In genomic region chr1:88206843-88207479, GRCm38 (mm10) we compare ENCODE assay signal across 20 mouse cellular contexts. TPM values are rescaled to one million over a fixed set of nuclear protein-coding genes. Genes with fewer than 3 reads are reported as not detected.
DNase-seq lines count a peak whose midpoint lies in the region; ATAC-seq and TF ChIP-seq lines count a peak whose summit lies in the region.
"Had no signal": no experiment of that assay in that cellular context is flagged by ENCODE, and none has a peak within 500 bp of the region (broad histone marks: within the 10 kb centered on the region; RNA-seq: fewer than 3 reads in every experiment).

No protein-coding gene starts in this region.

- no peak overlapping the region for H3K4me2 ChIP-seq in intestine, embryonic 16.5 days (ENCODE audit: low read depth, low read length)
- peak overlapping the region; percentile 34 for H3K4me2 ChIP-seq in liver, postnatal 0 days (ENCODE audit: low read depth, low read length)
- H3K4me2 ChIP-seq: embryonic facial prominence, embryonic 15.5 days; lung, embryonic 14.5 days had no signal

- no peak for TF ChIP-seq CTCF in testis, adult 2 months (IDR thresholded peaks at IDR 0.05; ENCODE audit: control insufficient read depth, insufficient read depth, insufficient replicate concordance, low read depth, low read length)
- no peak for TF ChIP-seq CTCF in liver, postnatal 0 days (IDR thresholded peaks at IDR 0.05; ENCODE audit: low read depth)

- H3K9ac ChIP-seq in intestine, embryonic 16.5 days (ENCODE audit: low read depth, low read length): no peak overlapping the region
- H3K9ac ChIP-seq in liver, postnatal 0 days (replicated peaks): no peak overlapping the region
- H3K9ac ChIP-seq: embryonic facial prominence, embryonic 15.5 days; lung, embryonic 14.5 days had no signal

- H3K9me3 ChIP-seq in intestine, embryonic 16.5 days (ENCODE audit: control insufficient read depth, low read length): peaks cover 8% of the 10 kb centered on the region
- peaks cover 3% of the 10 kb centered on the region for H3K9me3 ChIP-seq in liver, postnatal 0 days (ENCODE audit: low read length)

- H3K36me3 ChIP-seq in testis, adult 2 months (ENCODE audit: control insufficient read depth, insufficient read depth, low read length): no peaks in the 10 kb centered on the region; the same call in none of the 2 replicates
- no peaks in the 10 kb centered on the region for H3K36me3 ChIP-seq in intestine, embryonic 16.5 days (ENCODE audit: control insufficient read depth, insufficient read depth, low read length)
- 0 out of 2 replicates have a peak, but pooled peaks cover 2% of the 10 kb centered on the region for H3K36me3 ChIP-seq in liver, postnatal 0 days (replicated peaks; ENCODE audit: insufficient read depth, low read length)
- H3K36me3 ChIP-seq: embryonic facial prominence, embryonic 15.5 days; G1E had no signal

- 67% methylated on average over 2 of the region's 2 CpGs for WGBS in intestine, embryonic 16.5 days
- 44% methylated on average over 2 of the region's 2 CpGs for WGBS in liver, postnatal 0 days (ENCODE audit: insufficient replicate concordance)

- no peaks in the 10 kb centered on the region for H3K27me3 ChIP-seq in testis, adult 2 months (ENCODE audit: control insufficient read depth, insufficient read depth, low read length)
- H3K27me3 ChIP-seq in intestine, embryonic 16.5 days (replicated peaks; ENCODE audit: control insufficient read depth, insufficient read depth, low read length): no peaks in the 10 kb centered on the region
- H3K27me3 ChIP-seq in liver, postnatal 0 days (ENCODE audit: insufficient read depth, low read length): no peaks in the 10 kb centered on the region
- H3K27me3 ChIP-seq: embryonic facial prominence, embryonic 15.5 days had no signal

- H3K4me1 ChIP-seq in testis, adult 2 months (ENCODE audit: control insufficient read depth, insufficient read depth, low read length): peaks cover 2% of the 10 kb centered on the region; the same call in 1 of the 2 replicates
- no peaks in the 10 kb centered on the region for H3K4me1 ChIP-seq in intestine, embryonic 16.5 days (ENCODE audit: control insufficient read depth, insufficient read depth, low read length)
- H3K4me1 ChIP-seq in liver, postnatal 0 days (ENCODE audit: insufficient read depth): peaks cover 31% of the 10 kb centered on the region

- ATAC-seq in intestine, embryonic 16.5 days: peak; percentile 48
- peak; percentile 83 for ATAC-seq in liver, postnatal 0 days
- ATAC-seq: forebrain, embryonic 16.5 days; hindbrain, embryonic 16.5 days had no signal

- no peak for DNase-seq in testis, postnatal 14 days (ENCODE audit: low spot score)
- no peak for DNase-seq in liver, postnatal 0 days
- no peak for DNase-seq in thymus, postnatal 25 days
- DNase-seq in T-cell, adult 2 months (ENCODE audit: low spot score): no peak
- DNase-seq in right cerebral cortex, postnatal 14 days: no peak
- DNase-seq: adrenal gland, postnatal 25 days; cerebellum, adult 11-12 months; heart, postnatal 10 days; lung, embryonic 14.5 days; right cerebral cortex, adult 18-20 months had no signal

- peak overlapping the region; percentile 63 for H3K4me3 ChIP-seq in testis, adult 2 months (ENCODE audit: control insufficient read depth, low read depth, low read length)
- H3K4me3 ChIP-seq in intestine, embryonic 16.5 days (ENCODE audit: low read length): no peak overlapping the region
- H3K4me3 ChIP-seq in liver, postnatal 0 days (ENCODE audit: low read depth, low read length): no peak overlapping the region
- H3K4me3 ChIP-seq: embryonic facial prominence, embryonic 15.5 days; megakaryocyte, embryonic 14.5 days had no signal

- no peak for TF ChIP-seq POLR2A in testis, adult 2 months (IDR thresholded peaks at IDR 0.05; ENCODE audit: control insufficient read depth, low read depth, low read length)

- TF ChIP-seq EP300 in liver, postnatal 0 days (IDR thresholded peaks at IDR 0.05; ENCODE audit: low read depth): peak; percentile 98

- H3K27ac ChIP-seq in testis, adult 2 months (ENCODE audit: control insufficient read depth, insufficient read depth, low read depth, low read length): no peak overlapping the region
- H3K27ac ChIP-seq in intestine, embryonic 16.5 days (ENCODE audit: low read length): peak overlapping the region; percentile 50; the same call in 1 of the 2 replicates
- H3K27ac ChIP-seq in liver, postnatal 0 days (ENCODE audit: low read depth): peak overlapping the region; percentile 84
- H3K27ac ChIP-seq: embryonic facial prominence, embryonic 15.5 days had no signal

RNA-seq across cellular contexts. Expression of gene Dnajb3, which starts 1.4 kb away (rescaled TPM):
- 1,175 and 1,313 TPM in 2 replicates for polyA plus RNA-seq in testis, adult 2 months (2012; rRNA removed)
- polyA plus RNA-seq in intestine, embryonic 16.5 days (2015; fragmentation: Nextera tagmentation; extraction: Ambion mirVana): 5.7 and 8.0 TPM in 2 replicates
- polyA plus RNA-seq in liver, postnatal 0 days (2015; fragmentation: Nextera tagmentation; extraction: Ambion mirVana): 7.1 and 7.8 TPM in 2 replicates
- polyA plus RNA-seq: G1E had no signal

RNA-seq across cellular contexts. Expression of gene Ugt1a1, which starts 4.8 kb away (rescaled TPM):
- polyA plus RNA-seq in testis, adult 2 months (2012; rRNA removed): 0.67 and 0.94 TPM in 2 replicates
- 55.9 and 79.1 TPM in 2 replicates for polyA plus RNA-seq in intestine, embryonic 16.5 days (2015; fragmentation: Nextera tagmentation; extraction: Ambion mirVana)
- polyA plus RNA-seq in liver, postnatal 0 days (2015; fragmentation: Nextera tagmentation; extraction: Ambion mirVana): 412 and 437 TPM in 2 replicates
- polyA plus RNA-seq: forebrain, embryonic 16.5 days; G1E; hindbrain, embryonic 16.5 days; lung, embryonic 14.5 days; neural tube, embryonic 14.5 days had no signal

RNA-seq across cellular contexts. Expression of gene Ugt1a2, which starts 6.6 kb away (rescaled TPM):
- polyA plus RNA-seq in testis, adult 2 months (2012; rRNA removed): 0.06 TPM in 1 of 2 replicates, not detected in the other
- polyA plus RNA-seq in intestine, embryonic 16.5 days (2015; fragmentation: Nextera tagmentation; extraction: Ambion mirVana): 0.37 TPM in 1 of 2 replicates, not detected in the other
- not detected in 2 replicates for polyA plus RNA-seq in liver, postnatal 0 days (2015; fragmentation: Nextera tagmentation; extraction: Ambion mirVana)
- polyA plus RNA-seq: cortical plate, adult 2 months; embryonic facial prominence, embryonic 15.5 days; forebrain, embryonic 16.5 days; G1E; hindbrain, embryonic 16.5 days; lung, embryonic 14.5 days had no signal

RNA-seq across cellular contexts. Expression of gene Mroh2a, which starts 19.8 kb away (rescaled TPM):
- polyA plus RNA-seq in testis, adult 2 months (2012; rRNA removed): 116 and 122 TPM in 2 replicates
- polyA plus RNA-seq in intestine, embryonic 16.5 days (2015; fragmentation: Nextera tagmentation; extraction: Ambion mirVana): 0.76 and 0.88 TPM in 2 replicates
- polyA plus RNA-seq in liver, postnatal 0 days (2015; fragmentation: Nextera tagmentation; extraction: Ambion mirVana): 0.61 and 0.66 TPM in 2 replicates
- polyA plus RNA-seq: cortical plate, adult 2 months; G1E had no signal

RNA-seq across cellular contexts. Expression of gene Ugt1a5, which starts 41.1 kb away (rescaled TPM):
- 0.09 and 0.20 TPM in 2 replicates for polyA plus RNA-seq in testis, adult 2 months (2012; rRNA removed)
- not detected in 2 replicates for polyA plus RNA-seq in intestine, embryonic 16.5 days (2015; fragmentation: Nextera tagmentation; extraction: Ambion mirVana)
- polyA plus RNA-seq in liver, postnatal 0 days (2015; fragmentation: Nextera tagmentation; extraction: Ambion mirVana): 0.08 and 0.19 TPM in 2 replicates
- polyA plus RNA-seq: cortical plate, adult 2 months; embryonic facial prominence, embryonic 15.5 days; forebrain, embryonic 16.5 days; G1E; hindbrain, embryonic 16.5 days; kidney, embryonic 14.5 days; lung, embryonic 14.5 days; neural tube, embryonic 14.5 days had no signal

Comparison
In these comparisons a context has a peak if more than half of its experiments do, and no peak if none do; other contexts are left out.
1. RNA of gene Dnajb3, which starts 1.4 kb away (polyA plus RNA-seq): 1,175 to 1,313 TPM in testis, adult 2 months; 5.7 to 8.0 TPM in intestine, embryonic 16.5 days and 7.1 to 7.8 TPM in liver, postnatal 0 days; every median in the first group is over 100 times any median in the second.
2. RNA of gene Ugt1a1, which starts 4.8 kb away (polyA plus RNA-seq): 412 to 437 TPM in liver, postnatal 0 days and 55.9 to 79.1 TPM in intestine, embryonic 16.5 days; 0.67 to 0.94 TPM in testis, adult 2 months; every median in the first group is over 10 times any median in the second.